Mouse (Mus musculus): Measurements from ENCODE around the gene Gse1. TPM values are rescaled to one million over a fixed set of nuclear protein-coding genes. Genes with fewer than 3 reads are reported as not detected.

Gse1 gene
- polyA plus RNA-seq, 1 experiment from 2014 or later: 20.7 TPM

DNA sequence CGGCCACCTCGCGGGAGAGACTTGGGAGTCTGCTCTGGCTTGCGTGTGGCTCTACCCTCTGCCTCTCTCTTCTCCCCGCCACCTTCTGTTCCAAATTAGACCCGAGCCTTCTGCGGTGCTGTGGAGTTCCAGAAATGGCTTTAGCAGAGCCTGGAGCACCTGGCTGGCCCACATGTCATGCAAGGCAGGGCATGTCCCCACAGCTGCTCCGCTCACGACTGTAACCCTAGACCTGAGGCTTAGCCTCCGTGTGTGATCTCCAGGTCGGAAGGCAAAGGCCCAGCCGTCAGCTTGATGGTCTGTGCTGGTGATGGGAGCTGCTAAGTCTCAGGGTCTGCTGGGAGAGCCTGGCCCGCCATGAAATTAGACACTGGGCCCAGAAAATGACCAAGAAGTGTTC lies 30.9 kb downstream of the Gse1 start:
- no peak overlapping the region for H3K4me3 ChIP-seq (ENCODE audit: low read depth, low read length)
- peaks cover 26% of the 10 kb centered on the region for H3K4me1 ChIP-seq (ENCODE audit: control insufficient read depth, insufficient read depth, low read length)
- DNase-seq (ENCODE audit: low spot score, missing footprints): no peak
- no peaks in the 10 kb centered on the region for H3K9me3 ChIP-seq (ENCODE audit: control insufficient read depth, low read length)
- WGBS: 88% methylated on average over 13 of the region's 13 CpGs
- no peak overlapping the region for H3K27ac ChIP-seq (ENCODE audit: low read depth, low read length)
- H3K27me3 ChIP-seq (ENCODE audit: control insufficient read depth, insufficient read depth, low read length): no peaks in the 10 kb centered on the region
- H3K9ac ChIP-seq (ENCODE audit: low read length): no peak overlapping the region
- H3K4me2 ChIP-seq: no peak overlapping the region
- no peaks in the 10 kb centered on the region for H3K36me3 ChIP-seq (ENCODE audit: control insufficient read depth, insufficient read depth, low read length)
- ATAC-seq (ENCODE audit: low FRiP score): no peak

DNA sequence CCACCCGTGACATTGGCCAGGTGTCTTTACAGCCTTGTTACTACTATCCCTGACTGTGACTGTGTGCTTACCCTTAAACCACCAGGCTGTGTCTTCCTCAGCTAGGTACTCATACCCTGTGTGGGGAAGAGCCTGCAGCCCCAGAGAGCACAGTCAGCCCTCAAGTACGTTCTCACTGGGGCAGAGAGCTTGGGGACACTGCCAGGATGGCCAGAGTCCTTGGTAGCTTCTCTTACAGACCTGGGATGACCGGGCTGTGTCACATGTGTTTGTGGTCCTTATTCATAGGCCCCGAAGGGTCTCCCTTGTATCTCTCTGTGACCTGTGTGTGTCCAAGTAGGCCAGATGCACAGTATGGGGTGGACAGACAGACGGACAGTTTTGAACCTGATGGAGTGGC lies 32.4 kb downstream of the Gse1 start:
- Histone ChIP-seq H3K36me3 (ENCODE audit: control insufficient read depth, insufficient read depth, low read length) (no peaks in the 10 kb centered on the region), H3K9me3 (ENCODE audit: control insufficient read depth, low read length) (no peaks in the 10 kb centered on the region), H3K9ac (ENCODE audit: low read length) (no peak overlapping the region; the same call in 1 of the 2 replicates), H3K4me2 (no peak overlapping the region), H3K4me3 (ENCODE audit: low read depth, low read length) (no peak overlapping the region), H3K27ac (ENCODE audit: low read depth, low read length) (no peak overlapping the region), H3K4me1 (ENCODE audit: control insufficient read depth, insufficient read depth, low read length) (peaks cover 36% of the 10 kb centered on the region), H3K27me3 (ENCODE audit: control insufficient read depth, insufficient read depth, low read length) (no peaks in the 10 kb centered on the region)
- ATAC-seq (ENCODE audit: low FRiP score): no peak
- 84% methylated on average over 5 of the region's 5 CpGs for WGBS
- no peak for DNase-seq (ENCODE audit: low spot score, missing footprints)

DNA sequence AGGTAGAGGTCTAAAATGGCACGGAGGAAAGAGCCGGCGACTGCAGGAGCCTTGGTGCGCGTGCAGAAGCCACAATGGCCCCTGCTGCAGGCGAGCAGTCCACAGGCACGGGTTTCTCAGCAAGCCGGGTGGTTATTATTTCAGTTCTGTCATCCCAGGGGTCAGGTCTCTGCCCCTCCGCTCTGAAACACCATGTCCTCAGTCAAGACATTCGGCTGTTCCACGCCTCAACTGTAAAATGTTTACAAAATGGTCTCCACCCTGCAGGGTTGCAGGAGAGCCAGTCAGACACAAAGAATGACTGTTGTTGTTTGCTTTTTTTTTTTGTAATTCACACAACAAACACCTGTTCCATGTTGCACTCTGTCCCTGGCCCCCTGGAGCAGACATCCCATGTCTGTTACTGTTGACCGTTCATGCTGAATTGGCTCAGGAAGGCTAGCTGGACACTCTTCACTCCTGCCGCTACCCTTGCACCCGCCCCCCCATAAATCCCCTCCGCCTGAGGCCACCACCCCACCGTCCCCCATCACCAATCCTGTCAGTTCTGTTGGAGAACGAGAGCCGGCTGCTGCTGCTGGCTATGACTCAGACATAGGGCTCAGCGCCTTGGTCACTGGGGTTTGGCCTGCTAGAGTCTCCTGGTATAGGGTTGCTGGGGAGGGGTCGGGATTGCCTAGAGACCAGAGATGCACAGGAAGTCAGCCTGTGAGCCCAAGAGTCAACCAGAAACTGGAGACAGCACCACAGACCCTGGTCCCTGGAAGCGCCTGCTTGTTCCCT lies 33.3 kb downstream of the Gse1 start:
- H3K4me1 ChIP-seq (ENCODE audit: control insufficient read depth, insufficient read depth, low read length): peaks cover 43% of the 10 kb centered on the region

DNA sequence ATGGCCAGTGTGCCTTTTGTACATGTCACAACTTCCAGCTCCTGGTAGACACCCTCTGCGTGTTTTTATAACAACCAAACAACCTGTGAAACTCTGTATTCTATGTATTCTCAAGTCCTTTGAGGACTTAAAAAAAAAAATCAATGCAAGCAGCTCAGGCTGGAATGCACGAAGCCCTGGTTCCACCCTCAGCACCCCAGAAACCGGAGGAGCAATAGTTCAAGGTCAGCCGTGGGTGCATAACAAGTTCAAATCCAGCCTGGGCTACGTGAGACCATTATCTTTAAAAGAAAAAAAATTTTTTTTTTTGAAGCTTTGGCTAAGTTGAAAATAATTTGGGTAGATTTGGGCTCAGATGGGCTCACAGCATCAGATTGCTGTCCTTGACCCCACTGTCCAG lies 35.6 kb downstream of the Gse1 start:
- WGBS: 94% methylated on average over 5 of the region's 5 CpGs

More for the DNA sequence above, 33.3 kb downstream of the Gse1 start:
- Histone ChIP-seq H3K36me3 (ENCODE audit: control insufficient read depth, insufficient read depth, low read length) (no peaks in the 10 kb centered on the region), H3K4me2 (no peak overlapping the region), H3K4me3 (ENCODE audit: low read depth, low read length) (no peak overlapping the region), H3K9ac (ENCODE audit: low read length) (peak overlapping the region; percentile 25), H3K27ac (ENCODE audit: low read depth, low read length) (no peak overlapping the region), H3K27me3 (ENCODE audit: control insufficient read depth, insufficient read depth, low read length) (no peaks in the 10 kb centered on the region), H3K9me3 (ENCODE audit: control insufficient read depth, low read length) (no peaks in the 10 kb centered on the region)
- ATAC-seq (ENCODE audit: low FRiP score) (no peak), DNase-seq (ENCODE audit: low spot score, missing footprints) (peak; percentile 83)
- 43% methylated on average over 21 of the region's 21 CpGs for WGBS

DNA sequence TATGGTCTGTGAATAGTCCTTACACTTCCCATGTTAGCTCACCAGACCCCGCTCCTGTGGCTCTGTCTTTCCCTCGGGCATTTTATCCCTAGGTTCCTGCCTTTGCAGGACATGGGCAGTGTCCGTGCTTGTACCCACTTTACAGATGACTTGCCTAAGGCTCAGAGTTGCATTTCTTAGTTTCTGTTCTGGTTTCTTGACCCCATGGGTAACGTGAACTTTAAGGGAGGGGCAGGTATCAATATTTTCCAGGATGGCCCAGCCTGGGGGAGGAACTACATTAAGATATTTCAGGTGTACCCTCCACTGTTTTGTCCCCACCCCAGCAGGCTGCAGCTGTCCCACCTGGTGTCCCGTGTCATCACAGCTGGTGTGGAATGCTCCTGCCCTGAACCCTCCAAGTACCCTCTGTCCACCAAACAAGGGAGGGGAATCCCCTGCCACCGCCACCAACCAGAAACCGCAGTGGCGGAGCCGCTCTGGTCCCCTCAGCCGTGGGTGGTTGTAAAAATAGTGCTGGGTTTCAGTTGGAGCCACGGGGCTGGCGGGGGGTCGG lies 36.2 kb downstream of the Gse1 start:
- peak; percentile 41; the same call in 1 of the 2 replicates for ATAC-seq (ENCODE audit: low FRiP score)
- H3K4me3 ChIP-seq (ENCODE audit: low read depth, low read length): no peak overlapping the region

More for the DNA sequence above, 35.6 kb downstream of the Gse1 start:
- Histone ChIP-seq H3K36me3 (ENCODE audit: control insufficient read depth, insufficient read depth, low read length) (no peaks in the 10 kb centered on the region), H3K27me3 (ENCODE audit: control insufficient read depth, insufficient read depth, low read length) (no peaks in the 10 kb centered on the region), H3K4me1 (ENCODE audit: control insufficient read depth, insufficient read depth, low read length) (peaks cover 48% of the 10 kb centered on the region), H3K9me3 (ENCODE audit: control insufficient read depth, low read length) (no peaks in the 10 kb centered on the region), H3K4me3 (ENCODE audit: low read depth, low read length) (no peak overlapping the region), H3K9ac (ENCODE audit: low read length) (no peak overlapping the region), H3K27ac (ENCODE audit: low read depth, low read length) (no peak overlapping the region), H3K4me2 (no peak overlapping the region)
- DNase-seq (ENCODE audit: low spot score, missing footprints): peak; percentile 77
- no peak for ATAC-seq (ENCODE audit: low FRiP score)

DNA sequence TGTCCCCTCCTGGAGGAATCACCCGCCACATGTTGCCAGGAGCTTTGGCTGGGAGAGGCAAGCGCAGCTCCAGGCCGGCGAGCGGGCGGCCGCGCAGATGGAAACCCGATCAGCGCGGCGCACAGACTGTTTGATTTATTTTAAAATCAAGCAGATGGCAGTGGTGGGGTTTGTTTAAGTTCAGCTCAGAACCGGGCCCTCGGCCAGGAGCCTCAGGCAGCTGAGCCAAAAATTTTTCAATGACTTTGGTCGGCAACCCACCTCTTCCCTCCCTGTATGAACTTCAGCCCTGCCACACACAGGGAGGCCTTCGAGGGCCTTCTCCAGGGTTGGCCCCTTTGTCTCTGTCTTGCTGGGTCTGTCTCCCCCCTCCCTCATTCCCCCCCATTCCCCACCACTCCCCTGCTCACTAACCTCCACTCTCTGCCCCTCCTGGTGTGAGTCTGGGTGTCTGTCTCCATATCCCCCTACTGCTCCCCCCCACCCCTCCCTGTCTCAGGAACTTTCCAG lies 36.7 kb downstream of the Gse1 start:
- 9% methylated on average over 16 of the region's 16 CpGs for WGBS
- H3K27me3 ChIP-seq (ENCODE audit: control insufficient read depth, insufficient read depth, low read length): no peaks in the 10 kb centered on the region
- no peak overlapping the region for H3K4me3 ChIP-seq (ENCODE audit: low read depth, low read length)
- ATAC-seq (ENCODE audit: low FRiP score) (peak; percentile 61), DNase-seq (ENCODE audit: low spot score, missing footprints) (peak; percentile 95)
- H3K9me3 ChIP-seq (ENCODE audit: control insufficient read depth, low read length): no peaks in the 10 kb centered on the region
- H3K4me2 ChIP-seq: peak overlapping the region; percentile 10; the same call in 1 of the 2 replicates
- H3K9ac ChIP-seq (ENCODE audit: low read length): peak overlapping the region; percentile 58
- H3K4me1 ChIP-seq (ENCODE audit: control insufficient read depth, insufficient read depth, low read length): peaks cover 48% of the 10 kb centered on the region
- peak overlapping the region; percentile 90 for H3K27ac ChIP-seq (ENCODE audit: low read depth, low read length)
- H3K36me3 ChIP-seq (ENCODE audit: control insufficient read depth, insufficient read depth, low read length): no peaks in the 10 kb centered on the region

More for the DNA sequence above, 36.2 kb downstream of the Gse1 start:
- Histone ChIP-seq H3K27me3 (ENCODE audit: control insufficient read depth, insufficient read depth, low read length) (no peaks in the 10 kb centered on the region), H3K4me1 (ENCODE audit: control insufficient read depth, insufficient read depth, low read length) (peaks cover 48% of the 10 kb centered on the region), H3K4me2 (peak overlapping the region; percentile 10; the same call in 1 of the 2 replicates), H3K9me3 (ENCODE audit: control insufficient read depth, low read length) (no peaks in the 10 kb centered on the region), H3K27ac (ENCODE audit: low read depth, low read length) (peak overlapping the region; percentile 90), H3K36me3 (ENCODE audit: control insufficient read depth, insufficient read depth, low read length) (no peaks in the 10 kb centered on the region), H3K9ac (ENCODE audit: low read length) (peak overlapping the region; percentile 58)
- no peak for DNase-seq (ENCODE audit: low spot score, missing footprints)
- WGBS: 35% methylated on average over 13 of the region's 13 CpGs

DNA sequence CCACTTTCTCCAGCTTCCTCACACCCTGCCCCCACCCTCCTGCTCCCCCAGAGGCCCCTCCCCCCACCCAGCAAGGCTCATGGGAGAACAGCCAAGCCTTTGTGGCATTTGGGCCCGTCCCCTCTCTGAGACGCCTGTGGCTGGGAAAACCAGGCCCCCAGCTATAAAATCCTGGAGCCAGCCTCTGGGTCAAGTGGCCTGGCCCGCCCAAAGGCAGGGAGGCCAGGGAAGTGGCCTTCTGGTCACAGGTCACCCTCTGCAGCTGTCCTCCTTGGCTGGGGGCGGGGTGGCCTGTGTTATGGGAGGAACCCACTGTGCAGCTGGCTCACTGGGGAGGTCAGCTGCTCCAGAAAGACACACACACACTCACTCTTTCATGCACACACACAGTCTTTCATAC lies 37.2 kb downstream of the Gse1 start:
- peak overlapping the region; percentile 6; the same call in 1 of the 2 replicates for H3K4me2 ChIP-seq
- ATAC-seq (ENCODE audit: low FRiP score): peak; percentile 68

DNA sequence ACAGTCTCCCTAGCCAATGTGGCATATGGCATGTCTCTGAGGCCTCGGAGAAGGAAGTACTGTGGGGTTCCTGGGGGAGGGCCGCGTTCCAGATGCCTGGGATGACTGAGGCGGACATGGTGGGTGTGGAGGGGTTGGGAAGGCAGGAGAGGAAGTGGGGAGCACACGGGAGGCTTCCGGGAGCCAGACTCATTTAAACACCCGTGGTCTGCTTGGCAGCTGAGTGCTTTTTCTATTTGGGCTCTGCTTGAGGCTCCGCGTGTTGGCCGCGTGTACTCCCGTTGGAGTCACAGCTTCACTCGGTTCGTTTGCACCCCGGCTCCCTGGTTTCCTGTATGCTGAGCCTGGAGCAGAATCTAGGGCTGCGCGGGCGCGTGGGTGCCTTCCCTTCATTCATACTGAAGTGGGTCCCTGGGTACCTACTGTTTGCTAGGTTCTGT lies 40.3 kb downstream of the Gse1 start:
- ATAC-seq (ENCODE audit: low FRiP score) (no peak), DNase-seq (ENCODE audit: low spot score, missing footprints) (no peak)
- no peaks in the 10 kb centered on the region for H3K36me3 ChIP-seq (ENCODE audit: control insufficient read depth, insufficient read depth, low read length)
- no peak overlapping the region for H3K9ac ChIP-seq (ENCODE audit: low read length)
- H3K4me1 ChIP-seq (ENCODE audit: control insufficient read depth, insufficient read depth, low read length): peaks cover 36% of the 10 kb centered on the region
- H3K27me3 ChIP-seq (ENCODE audit: control insufficient read depth, insufficient read depth, low read length): no peaks in the 10 kb centered on the region; the same call in none of the 2 replicates
- no peak overlapping the region for H3K4me3 ChIP-seq (ENCODE audit: low read depth, low read length)
- 80% methylated on average over 19 of the region's 19 CpGs for WGBS
- H3K27ac ChIP-seq (ENCODE audit: low read depth, low read length): no peak overlapping the region
- no peak overlapping the region for H3K4me2 ChIP-seq
- H3K9me3 ChIP-seq (ENCODE audit: control insufficient read depth, low read length): no peaks in the 10 kb centered on the region

More for the DNA sequence above, 37.2 kb downstream of the Gse1 start:
- H3K9ac ChIP-seq (ENCODE audit: low read length): peak overlapping the region; percentile 58
- no peak overlapping the region for H3K4me3 ChIP-seq (ENCODE audit: low read depth, low read length)
- H3K27ac ChIP-seq (ENCODE audit: low read depth, low read length): peak overlapping the region; percentile 90
- no peaks in the 10 kb centered on the region for H3K9me3 ChIP-seq (ENCODE audit: control insufficient read depth, low read length)
- peaks cover 48% of the 10 kb centered on the region for H3K4me1 ChIP-seq (ENCODE audit: control insufficient read depth, insufficient read depth, low read length)
- DNase-seq (ENCODE audit: low spot score, missing footprints): peak; percentile 95
- no peaks in the 10 kb centered on the region for H3K27me3 ChIP-seq (ENCODE audit: control insufficient read depth, insufficient read depth, low read length)
- H3K36me3 ChIP-seq (ENCODE audit: control insufficient read depth, insufficient read depth, low read length): no peaks in the 10 kb centered on the region
- 8% methylated on average over 4 of the region's 4 CpGs for WGBS

DNA sequence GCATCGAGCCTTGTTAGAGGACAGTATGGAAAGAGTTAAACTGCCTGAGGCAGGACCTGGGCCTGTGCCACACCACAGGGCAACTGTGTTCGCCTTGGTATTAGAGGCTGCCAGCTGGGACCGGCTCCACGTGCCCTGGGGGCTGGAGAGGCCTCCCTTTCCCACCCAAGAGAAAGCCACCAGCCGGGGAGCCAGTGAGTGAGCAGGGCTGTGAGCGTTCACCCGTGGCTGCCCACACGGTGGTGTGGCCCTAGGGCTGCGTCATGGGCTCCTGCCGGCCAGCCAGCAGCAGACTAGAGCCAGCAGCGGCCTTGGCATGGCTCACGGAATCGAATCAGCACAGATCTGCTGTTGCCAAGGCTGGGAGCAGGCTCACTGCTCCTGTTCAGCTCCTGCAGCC lies 42.2 kb downstream of the Gse1 start:
- H3K36me3 ChIP-seq (ENCODE audit: control insufficient read depth, insufficient read depth, low read length): no peaks in the 10 kb centered on the region
- no peak for ATAC-seq (ENCODE audit: low FRiP score)
- no peak overlapping the region for H3K9ac ChIP-seq (ENCODE audit: low read length)
- no peak overlapping the region for H3K27ac ChIP-seq (ENCODE audit: low read depth, low read length)
- 82% methylated on average over 13 of the region's 13 CpGs for WGBS
- no peak overlapping the region for H3K4me2 ChIP-seq
- no peaks in the 10 kb centered on the region for H3K9me3 ChIP-seq (ENCODE audit: control insufficient read depth, low read length)
- no peak for DNase-seq (ENCODE audit: low spot score, missing footprints)
- H3K4me1 ChIP-seq (ENCODE audit: control insufficient read depth, insufficient read depth, low read length): peaks cover 31% of the 10 kb centered on the region
- H3K4me3 ChIP-seq (ENCODE audit: low read depth, low read length): no peak overlapping the region
- no peaks in the 10 kb centered on the region; the same call in none of the 2 replicates for H3K27me3 ChIP-seq (ENCODE audit: control insufficient read depth, insufficient read depth, low read length)
